Mouse (Mus musculus) frontal cortex, postnatal 36 days (tissue): ENCODE measurements at regions not wholly inside any gene's neighbourhood (a gene's known extent, or its start where the extent isn't known, plus 50 kb on each side); places are given as distances from the start of the nearest gene placed in this dataset.

Source experiments
- DNase-seq, 2 experiments: peaks; one replicate each; pipeline ENCODE4 v3.0.0; 2022; ENCODE audit warnings: low spot score in 2 of 2

DNA sequence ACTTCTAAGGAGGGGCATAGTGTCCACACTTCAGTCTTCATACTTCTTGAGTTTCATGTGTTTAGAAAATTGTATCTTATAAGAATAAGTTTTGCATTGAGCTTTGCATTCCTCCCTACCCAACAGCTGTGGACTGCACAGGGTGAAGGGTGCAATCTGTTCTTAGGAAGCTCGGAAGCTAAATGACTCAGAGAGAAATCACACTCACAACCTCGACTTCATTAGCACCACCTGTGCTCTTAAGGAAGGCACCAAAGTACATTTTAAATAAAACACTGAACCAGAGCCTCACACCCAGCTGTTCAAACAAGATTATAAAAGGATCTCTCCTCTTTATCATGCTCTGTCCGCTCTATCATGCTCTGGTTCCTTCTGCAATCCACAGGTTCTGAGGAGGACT, 110.1 kb upstream of the Actbl2 start:
- peak; percentile 20 to 21 for DNase-seq

DNA sequence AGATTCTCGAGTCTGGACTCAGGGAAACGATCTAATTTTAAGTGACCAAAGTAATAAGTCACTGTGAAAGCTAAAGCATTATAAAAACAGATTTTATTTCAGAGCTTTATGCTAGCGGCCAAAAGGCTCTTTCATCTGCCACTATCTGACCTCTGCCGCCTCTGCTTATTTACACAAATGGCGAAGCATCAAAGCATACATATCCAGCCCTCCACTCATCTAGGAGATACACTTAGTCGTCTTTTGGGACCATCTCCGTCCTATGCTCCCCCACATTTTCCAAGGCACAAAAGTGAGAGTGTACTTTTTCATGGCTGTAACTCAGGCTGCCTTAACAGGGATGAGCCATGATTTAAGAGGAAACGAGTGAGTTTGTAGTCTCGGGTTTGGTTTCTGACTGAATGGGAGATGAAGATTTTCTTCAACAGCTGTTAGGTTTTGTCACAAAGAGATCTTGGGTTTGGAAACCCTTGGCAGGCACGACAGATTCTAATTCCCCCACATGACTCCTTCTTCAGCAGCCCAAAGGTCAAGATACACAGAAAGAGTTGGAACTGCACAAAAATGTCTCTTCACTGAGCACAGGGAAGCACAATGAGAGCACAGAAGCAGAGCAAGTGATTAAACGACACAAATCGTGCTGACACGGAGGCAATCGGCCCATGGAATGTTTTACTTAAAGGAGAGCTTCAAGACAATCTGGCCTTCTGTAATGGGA, 96.7 kb upstream of the Actbl2 start:
- DNase-seq = no peak

GRCm38 (mm10) chr13:111159498-111159897, 95.3 kb upstream of the Actbl2 start:
- DNase-seq = no peak

DNA sequence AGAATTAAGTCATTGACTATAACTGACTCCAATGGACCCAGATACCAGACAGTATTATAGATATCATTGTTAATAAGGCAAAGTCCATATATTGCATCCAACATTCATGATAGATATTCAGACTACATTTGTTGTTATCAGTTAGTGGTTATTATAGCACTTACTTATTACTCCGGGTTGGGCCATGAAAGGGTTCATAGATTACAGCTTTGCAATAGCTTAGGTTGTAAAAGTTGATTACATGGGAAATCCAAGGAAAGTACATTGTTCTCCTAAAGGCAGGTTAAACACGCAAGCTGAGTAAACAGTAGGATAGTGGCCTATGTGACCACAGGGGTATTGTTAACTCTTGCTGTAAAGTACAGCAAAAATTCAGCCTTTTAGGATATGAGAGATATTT, 89.3 kb upstream of the Actbl2 start:
- DNase-seq = no peak

DNA sequence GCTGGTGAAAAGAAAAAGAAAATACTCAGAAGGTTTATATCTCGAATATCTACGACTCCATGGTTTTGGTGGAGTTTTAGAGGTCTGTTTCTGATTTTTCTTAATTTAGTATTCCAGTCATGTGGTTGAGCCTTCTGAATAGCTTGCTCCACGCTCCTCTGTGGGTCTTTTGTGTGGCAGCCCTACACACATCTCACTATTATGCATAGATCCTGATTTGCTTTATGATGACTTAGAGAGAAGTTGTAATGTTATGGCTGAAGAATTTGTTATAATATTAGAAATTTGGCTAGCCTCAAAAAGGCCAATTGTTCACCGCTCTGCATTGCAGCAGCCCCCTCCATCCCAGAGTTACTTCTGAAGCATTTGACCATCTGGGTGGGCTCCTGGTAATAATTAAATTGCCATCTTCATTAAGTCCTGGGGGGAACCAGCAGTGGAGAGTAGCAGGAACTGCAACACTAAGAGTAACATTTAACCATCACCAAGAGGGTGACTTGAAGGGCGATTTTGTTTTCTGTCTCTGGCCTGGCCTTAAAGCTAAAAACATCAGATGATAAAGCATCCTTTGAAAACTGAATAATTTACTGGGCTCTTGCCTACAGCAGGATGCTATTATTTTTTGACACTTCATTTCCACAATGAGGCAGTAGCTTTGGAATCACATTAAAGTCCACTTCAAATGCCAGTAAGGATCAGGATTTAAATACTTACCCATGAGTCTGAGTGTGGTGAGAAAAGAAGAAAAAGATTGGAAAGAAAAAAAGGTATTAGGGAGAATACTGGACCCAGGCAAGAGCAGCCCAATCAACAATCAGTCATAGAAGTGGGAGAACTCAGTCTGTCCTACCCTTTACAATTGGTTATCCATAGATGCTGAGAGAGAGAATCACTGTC, 84.3 kb upstream of the Actbl2 start:
- no peak for DNase-seq

GRCm38 (mm10) chr13:111179186-111179585, 75.6 kb upstream of the Actbl2 start:
- peak; percentile 30 to 74 for DNase-seq

GRCm38 (mm10) chr13:111183293-111183692, 71.5 kb upstream of the Actbl2 start:
- no peak for DNase-seq

DNA sequence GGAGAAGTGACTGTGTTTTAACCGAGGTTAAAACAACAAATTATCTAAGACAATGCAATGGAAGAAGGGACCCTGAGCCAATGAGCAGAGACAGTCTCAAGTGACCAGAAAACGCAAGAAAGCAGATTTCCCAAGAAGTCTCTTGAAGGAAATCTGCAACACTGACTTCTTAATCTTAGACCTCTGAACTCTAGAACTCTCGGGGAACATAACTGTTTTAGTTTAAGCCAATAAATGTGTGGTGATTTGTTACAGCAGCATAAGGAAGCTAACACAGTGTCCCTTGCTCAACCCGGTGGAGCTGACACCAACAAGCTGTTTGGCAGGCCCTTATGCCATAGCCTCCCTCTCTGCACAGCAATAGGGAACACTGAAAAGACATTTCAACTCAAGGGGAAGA, 69.0 kb upstream of the Actbl2 start:
- no peak for DNase-seq

- DNase-seq = no peak
Measured at GRCm38 (mm10) chr13:111186833-111187232, 68.0 kb upstream of the Actbl2 start.

DNA sequence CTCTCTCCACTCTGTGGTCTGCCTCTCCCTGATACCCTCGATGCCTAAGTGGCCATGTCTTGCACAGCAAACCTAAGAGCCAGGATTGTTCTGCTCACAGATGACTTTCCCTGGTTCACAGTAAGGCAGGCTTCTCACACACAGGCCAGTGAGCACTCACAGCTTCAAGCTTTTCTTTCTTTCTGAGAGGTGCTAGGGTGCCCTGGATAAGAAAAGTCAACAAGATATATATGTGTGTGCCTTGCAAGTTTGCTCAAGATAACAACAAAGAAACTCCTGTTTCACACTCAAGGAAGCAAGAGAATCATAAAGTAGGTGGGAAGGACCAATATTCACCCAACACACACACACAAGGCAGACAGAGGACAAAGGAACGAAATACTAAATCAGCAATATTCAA, 60.9 kb upstream of the Actbl2 start:
- no peak for DNase-seq

DNA sequence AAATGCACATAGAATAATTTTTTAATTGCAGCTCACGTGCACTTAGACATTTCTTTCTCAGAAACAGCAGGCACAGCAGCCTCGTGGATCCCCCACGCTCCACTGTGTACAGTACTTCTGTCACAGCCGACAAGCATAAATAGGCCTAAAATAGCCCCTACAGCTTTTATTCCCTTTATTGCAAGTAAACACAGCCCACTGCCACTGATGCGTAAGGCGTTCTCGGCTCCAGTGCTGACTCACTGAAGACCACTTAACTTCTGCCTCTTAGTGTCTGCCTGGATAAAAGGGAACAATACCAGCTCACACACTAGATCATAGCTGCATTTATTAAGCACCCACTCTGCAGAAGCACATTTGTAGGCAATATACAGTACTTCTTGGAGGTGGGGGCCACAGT, 60.5 kb upstream of the Actbl2 start:
- DNase-seq = peak; percentile 14 to 30

DNA sequence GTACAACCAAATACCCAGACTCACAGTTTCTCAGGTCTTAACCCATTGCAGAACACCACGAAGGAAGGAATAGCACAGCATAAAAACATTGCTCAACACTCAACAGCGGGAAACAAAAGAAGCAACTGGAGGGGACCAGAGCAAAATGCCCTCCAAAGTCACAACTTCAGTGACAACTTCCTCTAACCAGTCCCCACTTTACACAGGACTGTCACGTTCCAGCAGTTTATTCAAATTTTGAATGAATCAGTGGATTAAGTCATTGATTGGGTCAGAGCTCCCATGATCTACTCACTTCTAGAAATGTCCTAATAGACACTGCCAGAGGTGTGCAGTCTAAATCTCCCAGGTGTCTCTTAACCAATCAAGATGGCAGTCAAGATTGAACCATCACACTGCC, 53.3 kb upstream of the Actbl2 start:
- no peak for DNase-seq

- DNase-seq = peak; percentile 22 to 50
Measured at GRCm38 (mm10) chr13:111204580-111205285, 50.1 kb upstream of the Actbl2 start.
